Mouse (Mus musculus) CD4-positive, CD25-positive, alpha-beta regulatory T cell, adult 4 months (primary cell): Measurements from ENCODE around the gene Zcchc9. TPM values are rescaled to one million over a fixed set of nuclear protein-coding genes. Genes with fewer than 3 reads are reported as not detected.
"Not testable (repeated sequence)": the region's sequence is repeated elsewhere in the genome, so short reads cannot be mapped to it uniquely, and the experiment has no call there.

Source experiments
- ATAC-seq: one replicate; pipeline ENCODE4 v1.8.0; 2017
- polyA plus RNA-seq, 2 experiments: library from polyadenylated mRNA; unstranded; fragments of 100-300 nt; shearing (Covaris generic); gene quantifications; one replicate each; pipeline ENCODE4 v1.2.1; 2017

The Zcchc9 gene
- polyA plus RNA-seq: 10 to 100 TPM; 45.5 to 57.4 TPM

DNA sequence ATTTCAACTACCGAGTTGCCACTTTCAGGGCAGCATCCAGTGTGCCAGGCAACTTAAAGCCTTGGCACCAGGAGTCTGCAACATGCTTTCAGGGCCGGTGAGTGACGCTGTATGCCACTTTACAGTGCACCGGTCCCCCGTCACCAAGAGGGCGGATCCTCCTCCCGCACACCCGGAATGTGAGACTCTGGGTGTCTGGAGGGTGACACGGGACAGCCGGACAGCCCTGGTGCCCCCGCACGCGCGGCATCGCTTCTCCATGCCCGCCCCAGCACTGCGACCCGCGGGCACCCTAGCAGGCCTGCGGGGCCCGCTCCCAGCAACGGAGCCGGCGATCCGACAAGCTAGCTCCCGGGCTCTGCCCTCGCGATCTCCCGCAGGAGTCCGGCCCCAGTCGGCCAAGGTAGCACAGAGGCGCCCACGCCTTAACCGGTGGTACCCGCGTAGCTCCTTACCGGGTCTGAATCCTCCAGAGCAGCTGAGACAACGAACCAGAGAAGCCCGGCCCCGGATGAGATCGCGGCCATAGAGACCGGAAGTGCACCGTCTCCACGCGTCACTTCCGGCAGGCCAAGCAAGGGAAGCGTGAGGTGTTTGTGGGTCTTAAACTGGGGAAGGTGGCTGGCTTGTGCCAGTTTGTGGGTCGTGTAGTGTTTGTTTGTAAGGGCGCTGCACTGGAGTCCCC lies at the start of gene Zcchc9:
Gene Zcchc9, minus strand, starts transcription at position 551 of the 685 bp plus-strand sequence.
- peak; percentile 92 for ATAC-seq

DNA sequence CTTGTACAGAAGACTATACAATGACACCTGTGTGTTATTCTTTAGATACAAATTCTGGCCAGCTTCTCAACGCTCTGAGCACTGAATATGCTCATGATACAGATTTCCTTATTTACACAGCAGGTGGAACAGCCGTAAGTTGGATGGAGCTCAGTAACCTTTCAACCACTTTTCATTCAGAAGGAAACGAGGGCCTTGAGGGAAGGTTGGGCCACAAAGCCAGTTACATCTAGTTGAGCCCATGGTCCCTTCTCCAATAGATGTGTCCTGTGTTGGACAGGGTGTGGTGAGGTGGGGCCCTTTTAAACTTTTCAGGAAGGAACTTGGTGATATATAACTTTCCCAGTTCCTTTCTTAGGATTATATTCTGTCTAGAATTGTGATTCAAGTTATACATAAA lies 46.9 kb upstream of the Zcchc9 start:
- ATAC-seq: no peak

DNA sequence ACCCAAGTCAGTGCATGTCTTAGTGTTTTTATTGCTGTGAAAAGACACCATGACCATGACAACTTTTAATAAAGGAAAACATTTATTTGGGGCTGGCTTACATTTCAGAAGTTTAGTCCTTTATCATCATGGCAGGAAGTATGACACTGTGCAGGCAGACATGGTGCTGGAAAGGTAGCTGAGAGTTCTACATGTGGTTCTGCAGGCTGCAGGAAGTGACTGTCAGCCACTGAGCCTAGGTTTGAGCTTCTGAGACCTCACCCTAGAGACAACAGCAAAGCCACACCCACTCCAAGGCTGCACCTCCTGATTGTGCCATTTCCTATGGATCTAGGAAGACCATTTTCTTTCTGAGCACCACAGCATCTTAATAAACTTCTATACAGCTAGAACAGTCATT lies 20.4 kb upstream of the Zcchc9 start:
- ATAC-seq: peak; percentile 92

DNA sequence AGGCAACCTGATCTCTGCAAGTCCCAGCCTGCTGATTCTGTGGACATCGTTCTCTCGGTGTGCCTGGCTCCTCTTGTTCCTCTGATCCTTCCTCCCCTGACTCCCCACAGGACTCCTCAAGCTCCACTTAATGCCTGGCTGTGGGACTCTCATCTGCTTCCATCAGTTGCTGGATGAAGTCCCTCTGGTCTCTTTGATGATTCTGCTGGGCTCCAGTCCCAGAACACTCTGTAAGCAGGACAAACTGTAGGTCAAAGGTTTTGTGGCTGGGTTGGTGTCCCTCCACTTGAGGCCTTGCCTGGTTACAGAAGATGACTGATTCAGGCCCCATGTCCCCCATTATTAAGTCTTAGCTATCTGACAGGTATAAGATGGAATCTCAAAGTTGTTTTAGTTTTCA lies 18.6 kb upstream of the Zcchc9 start:
- no peak for ATAC-seq

DNA sequence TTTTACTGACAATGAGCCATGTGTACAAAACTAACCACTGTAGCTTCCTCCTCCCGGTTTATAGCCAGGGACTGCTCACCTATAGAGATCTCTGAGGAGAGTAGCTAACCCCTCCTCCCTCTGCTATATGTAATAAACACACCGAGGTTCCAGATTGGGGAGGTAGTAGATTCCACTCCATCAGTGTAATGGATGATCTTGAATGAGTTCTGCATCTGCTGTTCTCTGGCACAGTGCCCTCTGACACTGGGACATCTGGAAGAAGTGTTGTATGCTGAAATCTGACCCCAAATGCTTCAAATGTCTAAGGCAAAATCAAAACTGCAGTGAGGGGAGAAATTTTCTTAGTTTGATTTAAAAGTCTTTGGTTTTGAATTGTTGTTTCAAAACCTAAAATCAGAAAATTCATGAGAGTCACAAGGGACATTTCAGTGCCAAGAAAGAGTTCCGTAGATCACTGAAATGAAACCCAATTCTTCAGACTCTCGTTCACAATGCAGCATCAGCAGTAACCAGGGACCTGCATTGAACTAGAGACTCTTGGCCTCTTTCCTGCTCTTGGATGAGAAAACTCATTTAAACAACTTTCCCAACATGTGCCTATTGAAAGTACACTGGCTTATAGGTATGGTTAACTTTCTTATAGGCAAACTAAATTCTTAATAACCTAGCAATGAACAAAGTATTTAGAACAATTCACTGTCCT lies 17.5 kb upstream of the Zcchc9 start:
- ATAC-seq: no peak

DNA sequence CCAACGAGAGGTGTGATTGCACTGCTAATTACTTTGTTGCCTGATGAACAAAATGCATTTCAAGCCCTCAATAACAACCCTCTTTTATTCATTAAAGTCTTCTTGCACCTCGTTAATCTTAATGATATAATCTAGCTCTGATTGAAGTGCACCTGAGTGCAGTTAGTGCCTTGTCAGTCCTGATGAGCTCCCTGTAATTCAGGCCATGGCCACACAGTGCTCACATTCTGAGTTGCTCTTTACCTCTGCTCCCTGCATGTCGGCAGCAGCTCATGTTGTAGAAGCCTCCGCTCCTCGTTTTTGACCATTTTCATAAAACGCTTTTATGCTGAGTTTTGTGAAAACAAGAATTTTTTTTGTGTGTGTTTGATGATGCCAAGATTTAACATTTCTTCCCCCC lies 16.2 kb upstream of the Zcchc9 start:
- ATAC-seq: no peak

DNA sequence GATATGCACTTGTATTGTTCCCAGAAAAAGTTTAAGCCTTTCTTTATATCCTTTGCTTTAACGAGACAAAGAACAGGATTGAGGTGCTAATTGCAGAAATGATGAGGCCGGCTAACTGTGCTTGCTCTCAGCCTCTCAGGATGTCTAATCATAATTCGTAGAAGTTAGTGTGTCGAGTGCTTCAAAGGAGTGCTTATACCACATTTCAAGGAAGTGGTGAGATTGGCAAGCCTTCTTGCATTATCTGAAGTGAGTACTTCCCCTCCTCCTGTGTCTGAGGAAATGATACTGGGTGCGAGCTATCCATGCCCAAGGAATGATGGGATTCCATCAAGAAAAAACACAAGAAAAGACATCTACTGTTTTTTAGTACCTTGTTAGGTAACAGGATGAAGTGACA lies 7.2 kb upstream of the Zcchc9 start:
- peak; percentile 97 for ATAC-seq

DNA sequence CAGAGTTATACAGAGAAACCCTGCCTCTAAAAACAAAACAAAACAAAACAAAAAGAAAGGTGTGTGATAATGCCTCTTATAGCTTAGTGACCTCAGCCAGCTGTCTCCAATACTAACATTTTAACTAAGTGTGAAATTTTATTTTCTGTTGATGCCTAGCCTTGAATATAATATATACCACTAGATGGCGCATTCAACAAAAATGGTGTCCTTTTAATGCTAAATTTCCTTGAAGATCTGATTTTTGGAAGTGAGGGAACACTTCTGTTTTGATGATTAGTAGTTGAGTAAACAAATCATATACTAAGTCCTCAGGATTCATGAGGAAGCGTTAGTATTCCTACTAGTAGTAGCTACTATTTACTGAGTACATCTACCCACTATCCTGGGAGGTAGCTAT lies 2.0 kb upstream of the Zcchc9 start:
- ATAC-seq: peak; percentile 12

DNA sequence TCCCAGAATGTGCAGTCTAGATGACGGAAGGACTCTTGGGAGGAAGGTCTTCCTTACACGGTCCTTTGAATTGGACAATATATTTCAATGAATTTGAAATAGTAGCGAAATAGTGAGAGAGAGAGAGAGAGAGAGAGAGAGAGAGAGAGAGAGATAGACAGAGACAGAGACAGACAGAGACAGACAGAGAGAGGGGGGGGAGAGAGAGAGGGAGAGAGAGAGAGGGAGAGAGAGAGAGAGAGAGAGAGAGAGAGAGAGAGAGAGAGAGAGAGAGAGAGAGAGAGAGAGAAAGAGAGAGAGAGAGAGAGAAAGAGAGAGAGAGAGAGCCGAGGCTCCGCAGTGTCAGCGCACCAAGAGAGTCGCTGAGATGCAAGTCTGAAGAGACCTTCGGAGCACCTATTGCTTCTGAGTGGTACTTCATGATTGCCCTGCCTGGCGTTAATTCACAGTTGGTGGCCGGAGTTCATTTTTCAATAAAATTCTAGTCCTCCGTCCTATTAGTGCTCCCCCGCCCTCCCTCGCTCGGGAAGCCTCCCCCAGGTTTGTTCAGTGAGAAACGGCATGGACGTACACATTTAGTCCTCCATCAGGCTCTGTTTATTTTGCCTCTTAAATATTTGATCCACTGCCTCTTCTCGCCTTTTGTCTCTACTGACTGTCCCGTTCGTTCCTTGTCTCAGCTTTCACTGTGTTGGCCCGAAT lies 520 bp upstream of the Zcchc9 start:
- ATAC-seq: peak; percentile 37

DNA sequence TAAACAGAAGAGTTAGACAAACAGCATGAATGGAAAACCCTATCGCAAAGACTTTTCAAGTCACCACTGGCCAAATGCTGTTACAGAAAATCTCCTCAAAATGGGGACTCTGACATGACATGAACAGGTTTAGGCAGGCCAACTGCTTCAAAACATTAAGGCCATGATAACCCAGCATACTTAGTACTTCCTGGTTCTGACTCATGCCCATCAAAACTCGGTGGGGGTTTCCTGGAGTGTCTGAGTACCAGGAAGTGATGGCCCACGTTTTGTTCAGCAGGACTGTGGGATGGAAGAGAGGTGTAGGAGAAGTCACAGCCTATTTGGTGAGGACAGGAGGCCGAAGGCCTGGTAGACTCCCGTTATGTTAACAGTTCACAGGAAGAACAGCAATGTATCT lies 5.8 kb downstream of the Zcchc9 start:
- ATAC-seq: peak; percentile 93

DNA sequence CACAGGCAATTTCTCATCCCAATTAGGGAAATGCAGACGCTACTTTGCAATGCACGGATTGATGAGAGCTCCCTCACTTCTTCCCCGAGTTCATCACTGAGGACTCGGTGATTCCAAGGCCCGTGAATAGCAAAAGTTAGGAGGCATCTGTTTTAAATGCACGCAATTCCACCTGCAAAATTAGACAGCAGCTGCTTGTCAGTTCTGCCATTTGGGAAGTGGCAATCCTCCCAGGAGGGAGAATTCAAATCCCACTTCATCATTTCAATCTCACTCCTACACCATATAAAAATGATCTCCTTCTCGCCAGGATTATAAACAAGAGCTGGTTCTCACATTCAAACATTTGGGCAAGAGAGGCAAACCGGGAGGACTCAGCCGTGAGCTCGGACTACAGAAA lies 10.1 kb downstream of the Zcchc9 start:
- ATAC-seq: no peak

DNA sequence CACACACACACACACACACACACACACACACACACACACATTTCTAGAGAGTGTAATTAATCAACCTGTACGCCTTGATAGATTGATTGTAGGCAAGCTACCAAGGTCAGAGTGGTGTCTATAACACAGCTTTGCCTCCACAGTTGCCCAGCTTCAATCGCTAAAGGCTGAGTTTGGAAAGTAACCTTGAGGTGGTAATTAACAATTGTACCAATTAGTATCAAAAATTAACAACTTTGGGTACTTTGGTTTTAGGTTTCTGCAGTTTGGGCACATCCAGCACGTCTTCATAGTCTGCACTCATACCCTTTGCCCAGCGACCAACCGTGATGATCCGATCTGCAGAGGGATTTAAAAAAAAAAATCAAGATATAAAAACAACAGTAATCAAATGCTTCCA lies 10.6 kb downstream of the Zcchc9 start:
- ATAC-seq: no peak

DNA sequence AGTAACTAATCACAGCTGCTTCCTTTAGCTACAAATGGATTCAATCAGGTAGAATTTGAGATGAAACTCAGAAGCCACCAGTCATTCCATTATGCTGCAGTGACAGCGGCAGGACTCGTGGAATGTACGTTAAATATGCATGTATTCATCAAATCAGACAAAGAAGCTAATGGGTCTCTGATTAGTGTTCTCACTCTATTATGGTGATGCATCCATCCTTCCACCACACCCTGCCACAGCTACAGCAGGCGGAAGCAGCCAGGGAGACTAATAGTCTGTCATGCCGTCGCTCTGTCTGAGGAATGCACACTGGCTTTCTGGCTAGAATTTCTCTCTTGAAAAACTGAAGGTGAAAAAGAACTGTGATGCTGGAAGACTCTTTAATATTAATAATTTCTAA lies 11.5 kb downstream of the Zcchc9 start:
- no peak for ATAC-seq

DNA sequence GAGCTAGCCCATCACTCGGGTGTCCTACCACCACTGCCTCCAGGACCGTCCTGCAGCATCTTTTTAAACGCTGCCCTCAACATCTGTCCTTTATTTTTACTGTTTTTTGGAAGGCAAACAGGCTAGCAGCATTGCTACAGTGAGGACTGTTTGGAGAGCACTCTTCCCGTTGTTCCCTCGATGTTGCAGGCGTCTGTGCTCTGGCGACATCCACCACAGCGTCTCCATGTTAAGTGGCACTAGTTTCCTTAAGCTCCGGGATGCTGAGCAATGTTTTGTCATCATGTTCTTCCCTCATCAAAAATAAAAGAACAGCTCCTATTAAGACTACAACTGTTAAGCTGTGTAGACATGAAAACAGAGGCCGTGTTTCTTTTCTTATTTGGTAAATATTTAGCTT lies 11.9 kb downstream of the Zcchc9 start:
- no peak for ATAC-seq

DNA sequence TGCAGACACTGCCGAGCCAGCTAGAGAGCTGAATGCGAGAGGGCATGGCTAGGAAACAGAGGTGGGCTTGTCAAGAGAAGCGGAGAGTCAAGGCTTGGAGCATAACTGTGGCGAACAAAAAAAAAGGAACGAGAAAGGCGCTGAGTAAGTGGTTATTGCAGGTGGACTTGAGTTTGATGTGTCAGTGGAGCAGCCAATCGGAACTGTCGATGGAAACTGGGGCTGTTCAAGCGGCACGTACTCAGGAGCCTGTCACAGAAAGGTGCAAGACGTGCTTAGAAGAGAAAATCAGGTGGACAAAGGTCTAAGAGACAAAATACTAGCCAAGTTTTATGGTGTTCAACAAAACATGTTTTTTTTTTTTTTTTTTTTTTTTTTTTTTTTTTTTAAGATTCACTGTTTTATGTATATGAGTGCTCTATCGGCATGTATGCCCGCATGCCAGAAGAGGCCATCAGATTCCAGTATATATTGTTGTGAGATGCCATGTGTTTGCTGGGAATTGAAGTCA lies 12.5 kb downstream of the Zcchc9 start:
- no peak for ATAC-seq

DNA sequence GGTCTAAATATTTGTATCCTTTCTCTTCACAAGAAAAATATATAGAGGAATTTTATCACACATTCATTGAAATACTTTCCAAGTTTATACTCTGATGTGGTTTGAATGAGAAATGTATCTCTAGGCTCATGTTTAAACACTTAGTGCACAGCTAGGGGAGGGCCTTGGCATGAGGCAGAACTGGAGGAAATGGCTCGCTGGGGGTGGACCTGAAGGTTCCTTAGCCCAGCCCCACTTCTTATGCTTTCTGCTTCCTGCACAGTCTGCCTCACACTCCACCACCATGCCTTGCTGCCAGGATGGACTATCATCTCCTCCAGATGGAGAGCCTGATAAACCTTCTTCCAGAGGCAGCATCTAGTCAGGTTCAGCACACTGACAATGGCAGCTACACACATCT lies 15.5 kb downstream of the Zcchc9 start:
- no peak for ATAC-seq

DNA sequence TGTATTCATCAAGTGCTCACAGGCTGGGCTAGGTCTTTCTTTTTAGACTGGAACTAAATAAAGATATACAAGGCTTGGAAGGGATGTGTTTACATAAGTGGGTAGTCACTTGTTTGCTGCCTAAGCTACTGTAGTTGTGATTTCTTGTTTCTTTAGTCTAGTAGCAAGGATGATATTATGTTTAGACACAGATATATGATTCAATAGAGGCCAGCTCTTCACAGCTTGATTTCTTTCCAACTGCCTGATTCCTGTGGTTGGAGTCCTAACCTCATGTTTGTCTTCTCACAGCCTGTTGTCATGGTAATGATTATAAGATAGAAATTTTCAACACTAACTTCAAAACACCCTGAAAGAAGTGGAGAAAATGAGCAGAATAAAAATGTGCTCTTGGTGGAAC lies 27.6 kb downstream of the Zcchc9 start:
- peak; percentile 41 for ATAC-seq

DNA sequence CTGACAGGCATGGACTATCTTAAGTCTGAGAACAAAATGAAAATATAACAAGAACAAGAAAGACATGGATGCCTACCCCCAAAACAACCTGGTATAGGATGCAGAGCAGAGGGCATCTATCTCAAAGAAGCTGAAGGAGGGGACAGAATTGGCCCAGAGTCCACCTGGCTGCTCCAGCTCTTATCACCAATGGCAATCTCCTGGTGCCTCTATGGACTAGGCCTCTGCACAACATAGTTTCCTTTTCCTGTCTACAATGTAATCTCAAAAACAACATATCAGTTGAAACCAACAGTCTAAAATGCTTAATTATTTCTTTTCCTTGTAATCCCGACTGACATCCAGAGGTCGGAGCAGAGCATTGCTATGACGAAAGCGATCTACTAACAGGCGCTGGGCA lies 29.4 kb downstream of the Zcchc9 start:
- ATAC-seq: no peak

DNA sequence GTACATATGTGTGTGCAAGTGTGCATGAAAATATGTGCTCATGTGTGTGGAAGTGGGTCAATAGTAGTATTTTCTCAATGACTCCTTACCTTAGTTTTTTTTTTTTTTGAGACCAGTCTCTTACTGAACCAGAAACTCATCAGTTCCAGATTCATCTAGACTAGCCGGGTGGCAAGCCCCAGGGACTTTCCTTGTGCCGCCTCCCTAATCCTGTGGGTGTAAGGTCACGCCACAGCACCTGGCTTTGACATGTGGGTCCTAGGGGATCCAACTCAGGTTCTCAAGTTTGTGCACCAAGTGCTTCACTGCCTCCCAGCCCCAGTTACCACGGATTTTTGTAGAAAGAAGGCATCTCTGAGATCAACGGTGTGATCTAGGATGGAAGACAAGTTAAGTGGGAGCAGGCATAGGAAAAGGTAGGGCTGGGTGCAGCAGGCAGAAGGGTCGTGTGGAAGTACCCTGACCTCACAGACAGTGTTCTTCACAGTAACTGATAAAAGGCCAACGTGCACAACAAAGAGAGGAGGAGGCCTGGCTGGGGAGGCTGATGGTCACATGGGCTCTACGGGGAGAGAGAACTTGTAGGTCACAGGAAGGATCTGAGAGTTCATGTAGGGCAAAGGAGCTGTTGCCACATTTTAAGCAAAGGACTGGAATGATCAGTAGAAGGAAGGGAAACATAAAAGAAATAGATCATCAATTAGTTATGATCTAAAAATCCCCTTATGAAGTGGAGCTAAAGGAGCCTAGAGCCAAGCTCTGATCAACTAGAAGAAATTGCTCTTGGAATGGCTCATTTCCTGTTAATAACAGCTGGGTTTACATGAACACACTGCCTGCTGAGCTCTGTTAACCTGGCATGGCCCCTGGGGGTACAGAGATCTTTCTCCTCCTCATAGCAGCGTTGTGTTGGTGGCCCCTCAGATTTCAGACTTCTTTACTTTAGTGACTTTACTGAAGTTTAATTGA lies 38.5 kb downstream of the Zcchc9 start:
- ATAC-seq: peak; percentile 71

DNA sequence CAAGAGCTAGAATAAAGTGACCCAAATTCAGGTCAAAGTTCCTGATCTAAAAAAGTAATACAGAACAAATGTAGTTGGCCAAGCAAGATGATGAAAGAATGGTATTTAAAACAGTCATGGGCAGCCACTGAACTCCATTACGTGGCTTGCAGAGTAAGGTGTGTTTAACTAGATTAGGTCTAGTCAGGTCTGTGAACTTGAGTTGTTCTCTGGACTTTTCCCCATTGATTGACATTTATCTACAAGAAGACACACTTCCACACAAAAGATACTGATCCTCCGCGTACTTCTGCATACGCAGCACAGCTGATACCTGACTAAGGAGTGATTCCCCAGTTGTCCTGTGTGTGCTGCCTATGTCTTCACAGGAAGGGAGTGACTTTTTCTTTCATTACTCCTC lies 41.9 kb downstream of the Zcchc9 start:
- no peak for ATAC-seq

DNA sequence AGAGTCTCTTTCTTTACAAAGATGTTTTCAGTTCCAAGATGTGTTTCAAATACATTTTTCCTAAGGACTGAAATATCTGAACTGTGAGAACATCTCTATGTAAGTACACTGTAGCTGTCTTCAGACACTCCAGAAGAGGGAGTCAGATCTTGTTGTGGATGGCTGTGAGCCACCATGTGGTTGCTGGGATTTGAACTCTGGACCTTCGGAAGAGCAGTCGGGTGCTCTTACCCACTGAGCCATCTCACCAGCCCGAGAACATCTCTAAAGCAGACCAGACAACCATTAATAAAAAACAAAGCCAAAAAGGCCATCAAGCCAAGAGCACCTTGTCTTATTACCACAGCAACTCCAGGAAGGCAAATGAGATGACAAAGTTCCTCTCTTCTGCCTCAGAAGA lies 43.9 kb downstream of the Zcchc9 start:
- not testable (repeated sequence) for ATAC-seq

DNA sequence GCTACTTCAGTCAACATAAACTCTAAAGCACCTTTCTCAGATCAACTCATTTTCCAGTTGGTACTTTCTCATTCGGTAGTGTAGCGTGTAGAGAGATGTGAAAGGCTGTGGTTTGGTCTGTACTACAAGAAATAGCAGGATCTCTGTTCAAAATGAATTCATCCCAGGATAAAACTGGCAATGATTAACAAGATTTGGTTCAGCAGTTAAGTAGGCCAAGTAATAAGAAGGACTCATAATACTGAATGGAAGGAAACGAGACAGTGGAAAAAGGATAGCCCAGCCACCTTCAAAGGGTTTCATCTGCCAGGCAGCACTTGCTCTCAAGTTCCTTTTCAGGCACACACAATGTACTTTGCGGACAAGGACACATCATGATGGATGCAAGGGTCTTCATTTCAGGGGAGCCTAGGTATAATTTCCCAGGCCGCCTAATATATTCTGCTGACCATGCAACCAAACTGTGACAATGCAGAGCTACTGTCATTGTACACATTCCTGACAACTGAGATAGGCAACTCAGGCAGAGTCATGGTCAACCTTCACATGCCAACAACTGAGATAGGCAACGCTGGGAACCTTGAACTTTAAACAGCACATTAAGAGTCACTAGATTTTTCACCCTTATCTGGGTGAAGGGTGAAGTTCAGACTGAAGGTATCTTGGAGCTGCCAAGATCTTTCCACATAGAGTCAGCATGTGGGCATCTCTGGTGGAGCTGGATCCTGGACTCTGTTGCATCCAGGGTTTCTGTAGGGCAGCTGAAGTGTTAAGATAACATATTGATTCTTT lies 45.7 kb downstream of the Zcchc9 start:
- ATAC-seq: no peak
